Mouse (Mus musculus): ENCODE measurements at regions not wholly inside any gene's neighbourhood (a gene's known extent, or its start where the extent isn't known, plus 50 kb on each side); places are given as distances from the start of the nearest gene placed in this dataset.

DNA sequence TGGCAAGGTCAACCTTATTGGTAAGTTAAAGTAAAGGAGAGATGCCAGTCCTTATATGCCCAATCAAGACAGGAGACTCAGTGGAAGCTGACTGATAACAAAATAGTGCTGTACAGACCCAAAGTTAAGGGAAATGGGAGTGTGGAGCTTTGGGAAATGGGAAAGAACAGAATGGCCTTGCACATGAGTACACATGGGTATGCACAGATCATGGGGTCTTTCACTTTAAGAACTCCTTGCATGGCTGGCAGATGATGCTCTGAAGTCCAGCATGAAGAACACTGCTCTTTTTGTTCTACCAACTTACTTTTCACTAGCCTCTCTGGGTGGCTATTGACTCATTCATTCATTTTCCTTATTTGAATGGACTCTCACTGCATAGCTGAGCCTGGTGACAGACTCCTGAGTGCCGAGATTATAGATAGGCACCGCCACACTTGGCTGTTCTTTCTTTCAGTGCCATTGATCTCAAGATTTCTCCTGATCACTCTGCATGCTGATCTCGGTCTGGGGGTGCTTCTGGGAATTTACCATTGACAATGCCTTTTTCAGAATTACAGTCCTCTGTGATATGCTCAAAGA lies 340.3 kb downstream of the Plod2 start:
- Histone ChIP-seq H3K4me1 (replicated peaks; ENCODE audit: low read depth, low read length) (no peaks in the 10 kb centered on the region), H3K4me3 (replicated peaks; ENCODE audit: low read length) (no peak overlapping the region), H3K36me3 (ENCODE audit: insufficient read depth, low read length) (no peaks in the 10 kb centered on the region), H3K27me3 (ENCODE audit: insufficient read depth, low read length) (no peaks in the 10 kb centered on the region), H3K9me3 (ENCODE audit: low read length) (no peaks in the 10 kb centered on the region)
- TF ChIP-seq NANOG (IDR thresholded peaks at IDR 0.05; ENCODE audit: borderline replicate concordance, low read length) (no peak), POU5F1 (IDR thresholded peaks at IDR 0.05; ENCODE audit: borderline replicate concordance, low read length) (no peak), CTCF (conservative IDR thresholded peaks at IDR 0.05; ENCODE audit: low read length) (no peak)

DNA sequence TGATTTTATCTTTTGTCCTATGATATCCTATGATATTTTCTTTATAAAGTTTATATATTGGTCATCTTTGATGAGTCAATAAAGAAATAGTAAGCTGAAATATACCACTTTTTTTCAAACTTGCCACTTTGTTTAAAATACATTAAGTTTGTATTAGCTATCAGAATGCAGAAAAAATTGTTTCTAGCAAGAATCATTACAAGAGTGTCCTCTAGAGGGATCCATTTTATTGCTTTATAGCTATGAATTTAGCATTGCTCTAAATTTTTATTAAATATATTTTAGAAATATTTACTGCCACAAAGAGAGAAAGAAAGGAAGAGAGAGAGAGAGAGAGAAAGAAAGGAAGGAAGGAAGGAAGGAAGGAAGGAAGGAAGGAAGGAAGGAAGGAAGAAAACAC lies 348.0 kb downstream of the Plod2 start:
- H3K9me3 ChIP-seq (ENCODE audit: low read length), result no peaks in the 10 kb centered on the region
- H3K4me1 ChIP-seq (replicated peaks; ENCODE audit: low read depth, low read length), result no peaks in the 10 kb centered on the region
- H3K36me3 ChIP-seq (ENCODE audit: insufficient read depth, low read length), result no peaks in the 10 kb centered on the region
- no peaks in the 10 kb centered on the region for H3K27me3 ChIP-seq (ENCODE audit: insufficient read depth, low read length)
- no peak for TF ChIP-seq CTCF (conservative IDR thresholded peaks at IDR 0.05; ENCODE audit: low read length)
- no peak for TF ChIP-seq POU5F1 (IDR thresholded peaks at IDR 0.05; ENCODE audit: borderline replicate concordance, low read length)
- H3K4me3 ChIP-seq (replicated peaks; ENCODE audit: low read length), result no peak overlapping the region

DNA sequence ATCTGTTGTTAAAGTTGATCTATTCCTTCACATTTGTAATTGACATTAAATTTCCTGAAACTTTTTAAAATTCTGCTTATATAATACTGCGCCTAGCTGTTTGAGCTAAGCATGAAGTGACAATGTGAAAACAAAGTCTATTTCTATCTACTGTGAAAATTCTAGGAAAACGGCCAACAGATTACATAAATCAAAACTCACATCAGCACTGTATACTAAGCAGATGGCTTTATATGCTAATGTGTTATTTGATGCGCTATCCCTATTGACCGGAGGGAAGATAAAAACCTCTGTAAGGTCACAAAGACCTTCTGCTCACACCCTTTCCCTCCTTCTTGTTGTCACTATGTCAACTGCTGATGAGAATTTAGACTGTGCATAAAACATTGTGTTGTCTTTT lies 357.7 kb downstream of the Plod2 start:
- no peaks in the 10 kb centered on the region for H3K27me3 ChIP-seq (ENCODE audit: insufficient read depth, low read length)
- no peak overlapping the region for H3K4me3 ChIP-seq (replicated peaks; ENCODE audit: low read length)
- TF ChIP-seq NANOG (IDR thresholded peaks at IDR 0.05; ENCODE audit: borderline replicate concordance, low read length), result no peak
- no peak for TF ChIP-seq CTCF (conservative IDR thresholded peaks at IDR 0.05; ENCODE audit: low read length)
- TF ChIP-seq POU5F1 (IDR thresholded peaks at IDR 0.05; ENCODE audit: borderline replicate concordance, low read length), result no peak

DNA sequence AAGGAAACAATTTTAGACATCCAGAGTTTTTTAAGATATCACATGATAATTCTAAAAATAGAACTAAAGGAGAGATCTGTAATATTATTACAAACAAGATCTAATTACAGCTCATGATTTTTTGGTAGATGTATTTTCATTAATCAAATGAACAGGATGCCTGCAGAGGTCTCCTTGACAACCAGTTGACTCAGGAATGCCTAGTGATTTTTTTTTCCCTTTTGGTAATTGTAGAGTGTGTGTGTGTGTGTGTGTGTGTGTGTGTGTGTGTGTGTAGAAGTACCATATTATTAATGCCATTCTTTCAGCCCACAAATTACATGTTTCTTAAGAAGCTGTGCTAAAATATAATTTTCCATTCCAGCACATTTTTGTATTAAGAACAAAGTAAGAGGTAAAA lies 365.1 kb downstream of the Plod2 start:
- Histone ChIP-seq H3K9me3 (ENCODE audit: low read length) (no peaks in the 10 kb centered on the region), H3K27me3 (ENCODE audit: insufficient read depth, low read length) (no peaks in the 10 kb centered on the region), H3K4me1 (replicated peaks; ENCODE audit: low read depth, low read length) (no peaks in the 10 kb centered on the region), H3K4me3 (replicated peaks; ENCODE audit: low read length) (no peak overlapping the region), H3K36me3 (ENCODE audit: insufficient read depth, low read length) (no peaks in the 10 kb centered on the region)
- no peak for TF ChIP-seq CTCF (conservative IDR thresholded peaks at IDR 0.05; ENCODE audit: low read length)
- TF ChIP-seq NANOG (IDR thresholded peaks at IDR 0.05; ENCODE audit: borderline replicate concordance, low read length), result no peak
- no peak for TF ChIP-seq POU5F1 (IDR thresholded peaks at IDR 0.05; ENCODE audit: borderline replicate concordance, low read length)

More for the DNA sequence above, 357.7 kb downstream of the Plod2 start:
- Histone ChIP-seq H3K36me3 (ENCODE audit: insufficient read depth, low read length) (no peaks in the 10 kb centered on the region), H3K9me3 (ENCODE audit: low read length) (peaks cover 16% of the 10 kb centered on the region), H3K4me1 (replicated peaks; ENCODE audit: low read depth, low read length) (no peaks in the 10 kb centered on the region)

DNA sequence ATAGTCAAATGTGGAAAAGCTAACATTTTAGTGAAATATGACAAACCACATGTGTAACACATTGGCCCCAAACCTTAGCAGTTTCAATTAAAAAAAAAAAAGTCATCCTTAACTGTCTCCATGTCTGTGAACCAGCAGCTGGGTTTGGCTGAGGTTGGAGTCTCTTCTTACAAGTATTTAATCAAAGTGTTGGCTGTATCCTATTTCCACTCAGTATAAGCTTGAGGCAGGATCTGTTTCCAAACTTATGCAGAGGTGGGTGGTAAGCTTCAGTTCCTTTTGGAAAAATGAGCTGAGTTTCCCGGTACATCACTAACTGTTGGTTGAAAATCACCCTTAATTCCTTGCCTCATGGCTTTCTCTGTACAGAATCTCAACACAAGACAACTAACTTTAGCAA lies 377.4 kb downstream of the Plod2 start:
- no peaks in the 10 kb centered on the region for H3K9me3 ChIP-seq (ENCODE audit: low read length)
- H3K4me3 ChIP-seq (replicated peaks; ENCODE audit: low read length), result no peak overlapping the region
- TF ChIP-seq CTCF (conservative IDR thresholded peaks at IDR 0.05; ENCODE audit: low read length) (no peak), NANOG (IDR thresholded peaks at IDR 0.05; ENCODE audit: borderline replicate concordance, low read length) (no peak), POU5F1 (IDR thresholded peaks at IDR 0.05; ENCODE audit: borderline replicate concordance, low read length) (no peak)
- H3K4me1 ChIP-seq (replicated peaks; ENCODE audit: low read depth, low read length), result no peaks in the 10 kb centered on the region
- H3K36me3 ChIP-seq (ENCODE audit: insufficient read depth, low read length), result no peaks in the 10 kb centered on the region
- no peaks in the 10 kb centered on the region for H3K27me3 ChIP-seq (ENCODE audit: insufficient read depth, low read length)

DNA sequence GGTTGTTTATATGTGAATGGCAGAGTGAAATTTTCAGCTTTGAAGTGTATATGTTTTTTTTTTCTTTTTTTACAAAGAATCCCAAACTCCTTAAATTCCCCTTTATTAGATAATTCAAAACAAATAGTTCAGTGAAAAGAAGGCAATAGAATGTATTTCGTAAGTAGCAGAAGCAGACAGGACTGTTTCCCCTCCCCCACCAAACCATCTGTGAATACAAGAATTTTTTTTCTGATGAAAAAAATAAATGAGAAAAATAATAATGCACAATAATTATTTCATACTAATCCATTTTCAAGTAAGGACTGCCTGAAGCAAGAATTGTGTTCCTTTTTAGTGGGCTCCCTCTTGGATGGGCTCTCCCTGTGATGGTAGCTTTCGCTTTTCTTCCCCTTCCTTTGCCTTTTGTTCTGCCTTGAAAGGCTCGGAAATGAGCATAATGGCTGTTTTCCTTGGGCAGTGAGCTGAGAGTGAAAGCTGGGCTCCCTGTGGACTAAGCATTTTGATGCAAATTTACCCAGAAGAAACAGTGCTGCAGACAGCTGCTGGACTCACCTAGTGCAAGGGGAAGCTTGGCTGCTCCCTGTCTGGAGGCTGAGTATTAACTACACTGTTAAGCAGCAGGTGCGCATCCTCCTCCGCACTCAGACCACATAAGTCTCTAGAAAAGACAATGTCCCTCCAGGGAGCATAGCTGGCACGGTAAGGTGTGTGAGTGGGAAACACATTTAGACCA lies 388.4 kb downstream of the Plod2 start:
- 0 out of 2 replicates have a peak, but pooled peaks cover 4% of the 10 kb centered on the region for H3K36me3 ChIP-seq (ENCODE audit: insufficient read depth, low read length)
- no peak overlapping the region for H3K4me3 ChIP-seq (replicated peaks; ENCODE audit: low read length)
- H3K27me3 ChIP-seq (ENCODE audit: insufficient read depth, low read length), result no peaks in the 10 kb centered on the region
- H3K4me1 ChIP-seq (replicated peaks; ENCODE audit: low read depth, low read length), result no peaks in the 10 kb centered on the region
- peaks cover 76% of the 10 kb centered on the region for H3K9me3 ChIP-seq (ENCODE audit: low read length)
- TF ChIP-seq CTCF (conservative IDR thresholded peaks at IDR 0.05; ENCODE audit: low read length), result no peak
- TF ChIP-seq NANOG (IDR thresholded peaks at IDR 0.05; ENCODE audit: borderline replicate concordance, low read length), result peak; percentile 75; the same call in 1 of the 2 replicates
- TF ChIP-seq POU5F1 (IDR thresholded peaks at IDR 0.05; ENCODE audit: borderline replicate concordance, low read length), result peak; percentile 29; the same call in 1 of the 2 replicates

DNA sequence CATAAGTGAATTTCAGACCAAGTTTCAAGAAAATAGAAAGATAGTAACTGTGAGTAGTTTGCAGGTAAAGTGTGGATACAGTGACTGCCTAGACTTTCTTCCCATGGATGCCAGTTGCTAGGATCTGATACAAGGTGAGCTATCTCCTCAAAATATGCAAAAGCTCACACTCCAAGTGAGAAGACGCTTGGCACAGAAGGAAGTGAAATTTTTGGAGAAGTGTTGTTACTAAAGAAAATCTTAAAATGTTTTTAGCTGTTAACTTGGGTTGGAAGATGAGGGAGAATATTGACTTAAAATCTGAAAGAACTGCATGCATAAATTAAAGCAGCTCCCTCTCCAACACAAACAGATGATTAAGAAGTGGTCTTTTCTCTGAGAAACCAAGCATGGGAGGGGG lies 395.8 kb downstream of the Plod2 start:
- no peaks in the 10 kb centered on the region for H3K27me3 ChIP-seq (ENCODE audit: insufficient read depth, low read length)
- TF ChIP-seq CTCF (conservative IDR thresholded peaks at IDR 0.05; ENCODE audit: low read length), result no peak
- no peak for TF ChIP-seq POU5F1 (IDR thresholded peaks at IDR 0.05; ENCODE audit: borderline replicate concordance, low read length)
- no peak for TF ChIP-seq NANOG (IDR thresholded peaks at IDR 0.05; ENCODE audit: borderline replicate concordance, low read length)
- H3K36me3 ChIP-seq (ENCODE audit: insufficient read depth, low read length), result no peaks in the 10 kb centered on the region
- no peaks in the 10 kb centered on the region for H3K4me1 ChIP-seq (replicated peaks; ENCODE audit: low read depth, low read length)
- no peak overlapping the region for H3K4me3 ChIP-seq (replicated peaks; ENCODE audit: low read length)
- peaks cover 50% of the 10 kb centered on the region for H3K9me3 ChIP-seq (ENCODE audit: low read length)

DNA sequence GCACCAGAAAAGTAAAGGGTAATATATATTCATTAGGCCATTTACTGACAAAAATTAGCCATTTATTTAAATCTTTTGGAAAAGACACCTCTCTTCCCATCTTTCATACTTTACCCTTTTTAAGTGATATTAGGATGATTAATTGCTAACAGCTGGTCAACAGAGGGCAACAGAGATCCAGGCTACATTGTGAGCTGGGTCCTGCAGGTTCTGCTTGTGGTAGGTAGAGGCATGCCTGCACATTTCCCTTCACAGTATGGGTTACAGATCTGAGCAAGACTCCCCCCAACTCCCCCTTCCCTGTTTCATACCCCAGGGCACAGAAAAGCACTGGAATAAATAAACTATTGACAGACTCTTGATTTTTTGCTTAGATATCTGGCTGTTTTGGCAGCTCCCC lies 408.1 kb downstream of the Plod2 start:
- no peaks in the 10 kb centered on the region for H3K36me3 ChIP-seq (ENCODE audit: insufficient read depth, low read length)
- H3K4me3 ChIP-seq (replicated peaks; ENCODE audit: low read length), result no peak overlapping the region
- no peak for TF ChIP-seq POU5F1 (IDR thresholded peaks at IDR 0.05; ENCODE audit: borderline replicate concordance, low read length)
- no peak for TF ChIP-seq NANOG (IDR thresholded peaks at IDR 0.05; ENCODE audit: borderline replicate concordance, low read length)
- no peak for TF ChIP-seq CTCF (conservative IDR thresholded peaks at IDR 0.05; ENCODE audit: low read length)
- no peaks in the 10 kb centered on the region for H3K4me1 ChIP-seq (replicated peaks; ENCODE audit: low read depth, low read length)
- no peaks in the 10 kb centered on the region for H3K27me3 ChIP-seq (ENCODE audit: insufficient read depth, low read length)
- H3K9me3 ChIP-seq (ENCODE audit: low read length), result no peaks in the 10 kb centered on the region
